Mouse (Mus musculus) myocyte (in vitro differentiated cells): ENCODE measurements at regions not wholly inside any gene's neighbourhood (a gene's known extent, or its start where the extent isn't known, plus 50 kb on each side); places are given as distances from the start of the nearest gene placed in this dataset.

Experiments used
- E2F4 ChIP-seq: IDR thresholded peaks from one replicate; pipeline ENCODE4 v1.6.1; 2011; ENCODE audit warnings: mild to moderate bottlenecking, control low read depth, moderate library complexity; ENCODE audit not compliant: insufficient read depth
- MAX ChIP-seq: IDR thresholded peaks from one replicate; pipeline ENCODE4 v1.6.1; 2011; ENCODE audit warnings: low read depth, mild to moderate bottlenecking, control low read depth
- POLR2A ChIP-seq: IDR thresholded peaks from one replicate; pipeline ENCODE4 v1.6.1; 2011; ENCODE audit warnings: low read depth, mild to moderate bottlenecking, control low read depth, moderate library complexity; ENCODE audit not compliant: insufficient read length
- SRF ChIP-seq: IDR thresholded peaks from one replicate; pipeline ENCODE4 v1.6.1; 2011; ENCODE audit warnings: low read depth; ENCODE audit not compliant: control insufficient read depth, insufficient read length
- TCF12 ChIP-seq: IDR thresholded peaks from one replicate; pipeline ENCODE4 v1.6.1; 2011; ENCODE audit warnings: mild to moderate bottlenecking, control low read depth; ENCODE audit not compliant: poor library complexity, insufficient read depth, severe bottlenecking
- USF1 ChIP-seq: IDR thresholded peaks from one replicate; pipeline ENCODE4 v1.6.1; 2011; ENCODE audit warnings: low read depth, mild to moderate bottlenecking, control low read depth, moderate library complexity

DNA sequence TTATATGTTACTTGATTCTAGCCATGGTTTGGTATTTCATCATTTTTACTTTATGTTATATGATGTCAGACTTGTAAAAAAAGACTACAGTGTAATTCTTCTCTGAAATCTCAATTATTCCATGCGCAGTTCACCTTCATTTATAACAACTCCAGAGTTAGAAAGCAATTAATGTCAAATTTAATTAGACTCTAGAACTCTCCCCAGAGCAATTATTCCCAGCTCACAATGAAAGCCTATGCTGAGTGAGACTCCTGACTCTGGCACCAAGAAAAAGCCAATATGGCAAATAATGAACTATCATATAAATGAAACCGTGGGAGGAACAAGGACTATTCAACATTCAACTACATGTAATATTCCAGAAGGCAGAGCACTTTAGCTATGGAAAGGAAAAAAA, 663.3 kb upstream of the Atxn7l3b start:
- TF ChIP-seq TCF12 (no peak), SRF (no peak), USF1 (no peak), POLR2A (no peak), E2F4 (no peak), MAX (no peak)
